Mouse (Mus musculus): ENCODE measurements at regions not wholly inside any gene's neighbourhood (a gene's known extent, or its start where the extent isn't known, plus 50 kb on each side); places are given as distances from the start of the nearest gene placed in this dataset.
"Not testable (repeated sequence)": the region's sequence is repeated elsewhere in the genome, so short reads cannot be mapped to it uniquely, and the experiment has no call there.

DNA sequence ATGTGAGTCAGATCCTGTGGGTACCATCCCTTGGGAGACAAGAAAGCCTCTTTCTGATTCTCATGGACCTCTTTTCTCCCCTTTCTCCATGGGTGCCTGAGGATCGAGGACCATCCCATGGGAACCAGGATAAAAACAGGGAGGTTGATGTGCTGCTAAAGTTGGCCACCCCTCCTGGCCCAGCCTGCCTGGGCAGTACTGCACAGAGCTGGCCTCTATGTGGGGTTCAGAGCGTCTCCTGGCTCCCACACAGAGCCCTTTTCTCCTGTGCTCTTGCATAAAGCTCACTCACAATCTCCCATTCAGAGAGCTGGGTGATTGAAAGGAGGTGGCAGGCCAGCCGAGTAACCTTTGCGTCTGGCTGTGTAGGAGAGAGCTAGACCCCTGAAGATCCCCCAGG is 122.1 kb downstream of the Zfp36l1 start:
- no peak for DNase-seq (ENCODE audit: low read depth, low spot score)

DNA sequence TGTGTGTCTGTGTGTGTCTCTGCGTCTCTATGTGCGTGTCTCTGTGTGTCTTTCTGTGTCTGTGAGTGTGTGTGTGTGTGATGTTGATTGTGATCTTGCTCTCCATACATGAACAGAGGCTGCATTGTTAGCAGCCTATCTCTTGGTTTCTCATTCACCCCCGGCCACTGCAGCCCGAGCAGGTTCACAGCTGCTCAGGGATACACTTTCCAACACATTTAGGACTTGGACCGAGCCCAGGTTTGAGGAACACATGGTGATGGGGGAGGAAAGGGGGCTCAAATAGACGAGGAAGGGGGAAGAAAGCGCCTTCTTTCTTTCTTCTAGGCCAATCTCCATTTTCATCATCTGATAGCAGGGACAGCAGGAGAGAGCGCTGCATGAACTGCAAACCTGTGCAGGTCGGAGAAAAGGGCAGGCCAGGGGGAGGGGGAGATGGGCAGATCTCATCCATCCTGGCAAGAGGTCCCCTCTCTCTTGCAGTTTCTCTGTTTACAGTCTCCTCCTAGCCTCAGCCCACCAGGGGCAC is 123.2 kb downstream of the Zfp36l1 start:
- no peak for DNase-seq (ENCODE audit: low read depth, low spot score)

DNA sequence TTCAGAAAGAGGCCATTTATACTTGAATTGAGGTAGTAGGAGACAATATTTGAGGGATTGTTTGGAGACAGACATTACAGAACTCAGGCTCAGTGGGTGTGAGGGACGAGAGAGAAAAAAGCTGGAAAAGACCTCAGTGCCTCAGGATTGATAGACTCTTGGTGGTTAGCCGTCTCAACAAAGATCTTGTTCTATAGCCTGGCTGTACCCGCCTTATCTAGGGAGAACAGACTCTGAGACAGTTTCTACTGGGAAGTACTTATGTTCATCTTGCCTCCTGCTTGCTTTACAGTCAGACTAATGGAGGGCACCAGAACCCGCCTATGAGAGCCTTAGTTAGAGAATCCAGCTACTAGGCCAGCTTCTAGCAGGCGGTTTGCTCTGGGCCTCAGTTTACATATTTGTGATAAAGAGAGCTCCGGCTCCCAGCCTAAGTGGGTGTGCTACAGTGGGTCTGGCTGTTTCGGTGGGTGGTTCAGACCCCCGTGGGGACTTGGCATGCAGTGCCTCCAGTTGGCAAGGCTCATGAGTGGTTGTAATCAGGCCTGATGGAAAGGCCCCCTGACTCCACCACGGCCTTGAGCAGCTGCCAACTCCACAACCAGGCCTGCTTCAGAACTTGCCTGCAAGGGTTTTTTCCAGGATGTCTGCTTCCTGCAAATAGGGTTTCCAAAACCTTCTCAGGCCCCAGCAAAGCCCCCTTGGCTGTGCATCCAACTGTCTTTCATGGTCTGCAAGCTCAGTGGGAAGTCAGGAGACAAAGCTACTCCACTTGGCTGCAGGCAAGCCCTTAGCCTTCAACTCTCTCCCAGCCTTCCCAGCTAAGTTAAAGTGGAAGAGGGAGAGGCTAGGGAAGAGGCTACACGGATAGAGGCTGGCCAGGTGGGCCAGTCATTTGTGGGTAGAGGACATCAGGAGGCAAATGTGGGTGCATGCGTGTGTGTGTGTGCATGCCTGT is 124.1 kb downstream of the Zfp36l1 start:
- DNase-seq (ENCODE audit: low read depth, low spot score), result no peak

DNA sequence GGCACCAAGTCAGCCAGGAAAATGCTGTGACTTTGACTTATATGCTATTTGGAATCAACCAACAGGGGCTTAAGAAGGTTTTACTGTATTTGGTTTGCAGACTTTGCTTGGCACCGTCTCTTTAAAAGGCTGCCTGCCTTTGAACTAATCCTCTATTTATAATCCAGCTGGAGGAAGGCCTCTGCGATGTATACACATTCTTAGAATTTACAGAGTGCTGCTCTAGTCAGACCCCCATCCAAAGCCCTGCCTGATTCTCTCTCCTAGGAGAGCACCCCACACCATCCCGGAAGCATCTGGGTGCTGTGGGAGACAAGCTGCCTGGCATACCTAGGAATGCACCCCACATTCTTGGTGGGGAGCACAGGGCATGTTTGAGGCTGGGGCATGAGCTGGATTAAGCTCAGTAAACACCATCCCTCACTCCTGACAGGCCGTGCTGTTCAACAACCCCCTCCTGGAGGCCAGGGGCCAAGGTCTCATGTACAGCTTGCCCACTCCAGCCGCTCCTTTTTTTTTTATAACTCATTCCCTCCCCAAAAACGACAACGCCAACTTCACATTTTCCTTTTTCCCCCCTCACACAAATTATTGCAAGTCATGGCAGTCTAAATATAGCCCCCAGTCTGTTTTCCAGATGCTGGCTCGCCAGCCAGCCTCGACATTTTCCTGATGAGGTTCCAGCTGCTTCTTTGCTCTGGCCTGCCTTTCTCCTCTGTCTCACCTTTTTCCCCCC is 126.4 kb downstream of the Zfp36l1 start:
- no peak for DNase-seq (ENCODE audit: low read depth, low spot score)

DNA sequence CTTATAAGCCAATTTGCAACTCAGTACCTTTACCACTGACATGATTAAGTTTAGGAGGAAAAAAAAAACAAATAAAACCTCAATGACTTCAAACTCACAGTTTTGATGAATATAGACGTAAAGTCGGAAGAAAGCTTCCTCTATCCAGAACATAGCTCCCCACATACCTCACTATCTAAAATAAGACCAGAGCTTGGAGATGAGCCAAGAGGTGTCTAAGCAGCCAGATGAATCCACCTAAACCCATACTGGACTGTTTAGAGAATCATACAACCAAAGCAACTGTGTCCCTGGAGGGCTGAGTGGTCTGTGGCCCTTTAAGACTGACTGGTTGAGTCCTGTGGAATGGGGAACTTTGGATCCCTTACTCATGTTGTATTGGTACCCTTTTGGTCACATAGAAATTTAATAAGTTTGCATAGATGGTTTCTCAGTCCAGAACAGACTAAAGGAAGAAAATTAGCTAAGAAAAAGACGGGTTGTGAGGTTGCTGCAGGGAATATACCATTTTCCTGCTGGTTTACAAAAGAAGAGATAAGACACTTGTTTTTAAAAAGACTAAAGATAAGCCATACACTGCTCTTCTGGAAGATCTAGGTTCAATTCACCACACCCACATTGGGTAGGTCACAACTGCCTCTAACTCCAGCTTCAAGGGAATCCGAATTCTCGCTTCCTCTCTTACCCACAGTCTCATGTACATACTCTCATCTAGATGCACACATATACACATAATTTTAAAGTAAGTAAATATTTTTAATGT is 127.6 kb downstream of the Zfp36l1 start:
- DNase-seq (ENCODE audit: low read depth, low spot score), result no peak

DNA sequence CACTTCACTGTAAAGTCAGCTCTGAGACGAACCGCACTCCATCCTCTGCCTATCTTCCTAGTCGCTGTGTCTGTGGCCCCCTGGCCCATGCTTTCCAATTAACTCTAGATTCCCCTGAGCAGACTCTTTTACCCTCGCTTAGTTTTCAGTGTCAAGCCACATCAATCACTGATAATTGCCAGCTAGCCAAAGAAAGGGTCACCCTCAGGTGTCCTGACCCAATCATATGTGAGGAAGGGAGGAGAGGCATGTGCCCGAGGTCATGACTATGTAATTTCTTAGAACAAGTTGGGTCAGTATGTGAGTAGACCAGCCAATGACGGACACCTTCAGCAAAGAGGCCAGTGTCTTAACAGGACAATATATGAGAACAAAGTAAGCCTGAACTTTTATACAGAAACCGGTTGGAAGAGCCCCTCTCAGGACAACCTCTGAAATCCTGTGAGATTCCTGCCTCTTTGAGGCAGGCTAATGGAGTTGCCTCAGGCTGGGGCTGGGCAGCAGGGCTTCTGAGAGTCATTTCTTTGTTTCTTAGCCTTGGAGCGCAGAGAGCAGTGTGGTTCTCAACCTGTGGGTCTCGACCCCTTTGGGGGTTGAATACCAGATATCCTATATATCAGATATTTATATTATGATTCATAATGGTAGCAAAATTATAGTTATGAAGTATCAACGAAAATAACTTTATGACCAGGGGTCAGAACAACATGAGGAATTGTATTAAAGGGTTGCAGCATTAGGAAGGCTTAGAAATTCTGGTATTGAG is 128.6 kb downstream of the Zfp36l1 start:
- DNase-seq (ENCODE audit: low read depth, low spot score), result no peak

DNA sequence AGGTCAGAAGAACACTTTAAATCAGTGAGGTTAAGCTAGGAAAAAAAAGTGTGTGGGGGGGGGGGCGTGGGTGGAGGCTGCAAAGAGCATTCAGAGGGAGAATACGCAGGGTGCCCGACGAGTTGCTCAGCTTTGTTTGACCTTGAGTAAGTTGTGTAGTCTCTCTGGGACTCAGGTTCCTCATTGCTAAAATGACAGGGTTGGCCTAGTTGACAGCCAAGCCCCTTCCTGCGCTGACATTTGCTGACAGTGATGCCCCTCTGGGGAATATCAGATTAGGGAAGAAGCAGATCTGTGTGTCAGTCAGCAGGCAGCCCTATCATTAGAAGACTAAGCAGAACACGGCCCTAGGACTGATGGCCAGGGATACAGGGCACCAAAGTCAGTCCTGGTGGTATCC is 129.6 kb downstream of the Zfp36l1 start:
- DNase-seq (ENCODE audit: low read depth, low spot score), result no peak

DNA sequence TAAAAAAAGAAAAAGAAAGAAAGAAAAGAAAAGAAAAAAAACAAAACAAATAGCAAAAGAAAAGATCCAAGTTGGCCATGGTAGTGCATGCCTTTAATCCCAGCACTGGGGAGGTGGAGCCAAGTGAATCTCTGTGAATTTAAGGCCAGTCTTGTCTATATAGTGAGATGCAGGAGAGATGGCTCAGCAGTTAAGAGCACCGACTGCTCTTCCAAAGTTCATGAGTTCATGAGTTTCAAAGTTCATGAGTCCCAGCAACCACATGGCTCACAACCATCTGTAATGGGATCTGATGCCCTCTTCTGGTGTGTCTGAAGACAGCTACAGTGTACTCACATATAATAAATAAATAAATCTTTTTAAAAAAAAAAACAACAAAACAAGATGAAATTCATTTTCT is 130.3 kb downstream of the Zfp36l1 start:
- DNase-seq (ENCODE audit: low read depth, low spot score), result not testable (repeated sequence)

DNA sequence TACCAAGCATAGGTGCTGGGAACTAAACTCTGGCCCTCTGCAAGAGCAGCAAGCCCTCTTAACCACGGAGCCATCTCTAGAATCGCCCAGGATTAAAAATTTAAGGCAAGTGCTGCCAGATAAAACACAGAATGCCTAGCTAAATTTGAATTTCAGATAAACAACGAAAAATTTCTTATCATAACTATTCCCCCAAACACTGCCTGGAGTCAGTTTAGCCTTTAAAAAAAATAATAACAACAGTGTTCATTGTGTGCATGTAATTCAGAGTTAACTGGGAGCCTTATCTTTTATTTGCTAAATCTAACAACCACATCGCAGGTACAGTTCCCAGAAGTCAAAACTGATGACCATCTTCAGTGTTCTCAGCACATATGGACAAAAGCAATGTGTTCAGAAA is 132.1 kb downstream of the Zfp36l1 start:
- DNase-seq (ENCODE audit: low read depth, low spot score), result no peak

DNA sequence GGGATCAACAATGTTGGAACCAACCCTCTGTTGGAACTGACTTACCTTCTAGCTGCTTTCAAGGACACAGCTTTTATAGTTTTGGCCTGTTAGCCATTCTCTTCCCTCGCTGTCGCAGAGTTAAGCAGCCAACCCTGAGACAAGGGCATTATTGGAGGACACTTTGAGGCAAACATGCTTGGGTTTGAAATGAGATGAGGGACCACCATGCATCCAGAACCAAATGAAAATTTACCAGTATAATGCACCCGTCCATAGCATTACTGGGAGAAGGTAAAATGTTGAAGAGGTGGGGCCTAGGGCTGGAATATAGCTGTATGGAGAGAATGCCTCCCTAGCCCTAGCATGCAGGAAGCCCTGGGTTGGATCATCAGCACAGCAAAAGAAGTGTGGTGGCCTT is 135.7 kb downstream of the Zfp36l1 start:
- no peak for DNase-seq (ENCODE audit: low read depth, low spot score)

DNA sequence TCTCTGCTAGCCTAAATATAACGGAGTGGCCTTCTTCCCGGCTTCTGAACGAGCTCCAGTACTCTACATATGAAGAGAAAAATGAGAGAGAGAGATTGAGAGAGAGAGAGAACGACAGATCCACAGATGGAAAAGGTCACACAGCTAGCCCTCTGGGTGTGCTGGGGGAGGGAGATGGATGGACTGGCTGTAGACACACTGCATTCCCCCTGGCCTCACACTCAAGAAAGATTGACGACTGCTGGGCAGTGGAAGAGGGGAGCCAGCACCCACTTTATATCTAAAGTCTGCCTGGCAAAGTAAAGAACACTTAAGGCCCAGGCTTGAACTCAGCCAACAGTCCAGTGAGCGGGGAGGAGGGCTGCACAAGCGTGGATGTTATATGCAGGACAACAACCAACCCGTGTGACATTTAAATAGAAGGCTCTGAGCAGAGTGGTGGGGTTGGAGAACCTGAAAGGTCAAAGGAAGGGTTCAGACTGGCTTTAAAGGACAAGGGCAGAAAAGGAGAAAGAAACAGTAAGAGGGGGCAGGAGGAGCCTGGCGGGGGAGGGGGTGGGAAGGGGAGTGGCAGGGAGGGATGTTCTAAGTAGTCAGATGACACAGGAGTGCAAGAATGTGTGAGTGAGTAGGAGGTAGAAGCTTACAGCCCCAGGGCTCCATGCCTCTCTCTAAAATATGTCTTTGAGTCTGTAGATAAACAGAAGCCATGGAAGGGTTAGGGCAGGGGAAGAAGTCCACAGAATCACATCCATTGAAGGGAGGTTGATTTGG is 137.2 kb downstream of the Zfp36l1 start:
- DNase-seq (ENCODE audit: low read depth, low spot score), result no peak

DNA sequence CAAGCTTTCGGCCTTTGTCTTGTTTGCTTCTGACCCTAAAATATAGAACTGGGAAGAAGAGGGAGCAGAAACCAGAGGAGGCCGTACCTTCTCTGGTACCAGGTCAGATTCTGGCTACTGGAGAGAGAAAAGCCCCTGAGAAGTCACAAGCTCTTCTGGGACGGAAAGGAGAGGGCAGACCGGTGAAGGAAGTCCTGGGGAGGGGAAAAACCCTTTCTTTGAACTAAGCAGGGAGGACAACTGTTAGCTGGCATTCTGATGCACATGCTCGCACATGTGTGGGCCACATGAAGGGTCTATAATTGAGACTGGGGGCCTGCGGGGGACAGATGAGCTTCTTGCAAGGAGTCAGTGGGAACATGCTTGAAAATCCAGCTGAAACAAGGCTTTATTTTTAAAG is 137.8 kb downstream of the Zfp36l1 start:
- no peak for DNase-seq (ENCODE audit: low read depth, low spot score)

DNA sequence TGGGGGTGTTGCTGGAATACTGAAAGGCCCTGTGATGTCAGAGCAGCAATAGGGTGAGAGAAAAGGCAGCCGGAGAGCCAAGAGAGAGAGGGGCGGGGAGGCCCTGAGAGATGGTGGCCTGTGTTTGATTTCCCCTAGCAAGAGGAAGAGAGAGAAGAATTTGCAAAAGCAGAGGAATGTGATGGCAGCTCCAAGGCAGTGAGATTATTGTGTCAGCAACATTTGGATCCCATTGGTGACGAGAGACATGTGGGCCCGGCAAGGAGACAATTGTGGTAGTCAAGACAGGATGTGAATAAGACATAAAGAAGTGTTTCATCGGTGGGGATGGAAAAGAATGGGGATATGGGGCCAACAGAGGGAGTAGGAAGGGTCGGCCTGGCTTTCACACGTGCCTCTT is 138.3 kb downstream of the Zfp36l1 start:
- no peak for DNase-seq (ENCODE audit: low read depth, low spot score)

DNA sequence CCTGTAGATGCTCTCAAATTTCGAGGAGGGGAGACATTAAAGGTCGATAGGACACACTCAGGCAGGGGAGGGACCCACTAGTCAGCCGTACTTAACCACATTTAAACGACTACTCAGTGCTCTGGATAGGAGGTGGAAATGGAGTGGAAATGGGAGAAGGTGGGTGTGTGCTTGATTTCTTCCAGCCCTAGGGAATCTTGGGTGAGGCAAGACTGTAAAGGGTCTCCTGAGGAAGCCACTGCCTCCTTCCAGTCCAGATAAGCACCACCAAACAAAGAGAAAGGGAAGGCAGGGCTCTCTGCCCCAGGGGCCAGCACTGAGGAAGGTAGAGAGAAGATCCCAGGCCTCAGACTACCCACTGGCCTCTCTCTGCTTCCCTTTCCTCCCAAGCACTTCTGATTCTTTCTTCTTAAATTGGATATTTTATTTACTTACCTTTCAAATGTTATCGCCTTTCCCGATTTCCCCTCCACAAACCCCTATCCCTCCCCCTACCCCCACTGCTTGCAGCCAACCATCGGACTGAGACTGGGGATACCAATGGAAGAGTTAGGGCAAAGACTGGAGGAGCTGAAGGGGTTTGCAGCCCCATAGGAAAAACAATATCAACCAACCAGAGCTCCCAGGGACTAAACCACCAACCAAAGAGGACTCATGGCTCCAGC is 139.1 kb downstream of the Zfp36l1 start:
- DNase-seq (ENCODE audit: low read depth, low spot score), result no peak

DNA sequence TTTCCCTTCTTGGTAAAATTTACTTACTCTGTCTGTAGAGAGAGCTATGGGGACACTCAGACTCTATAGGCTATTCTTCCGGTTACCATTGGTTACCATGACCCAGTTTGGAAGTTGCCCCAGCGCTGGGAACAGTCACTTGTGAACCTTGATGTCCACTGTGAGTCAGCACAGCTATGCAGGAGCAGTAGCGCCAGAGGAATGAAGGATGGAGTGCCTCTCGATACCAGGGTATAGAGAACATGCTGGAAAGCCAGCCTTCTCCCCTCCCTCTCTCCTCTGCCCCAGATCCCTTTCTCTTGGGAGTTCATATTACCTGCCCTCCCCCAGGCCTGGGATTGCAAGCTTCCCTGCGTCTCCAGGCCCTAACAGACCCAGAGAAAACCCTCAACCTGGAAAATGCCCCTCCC is 141.8 kb downstream of the Zfp36l1 start:
- no peak for DNase-seq (ENCODE audit: low read depth, low spot score)

DNA sequence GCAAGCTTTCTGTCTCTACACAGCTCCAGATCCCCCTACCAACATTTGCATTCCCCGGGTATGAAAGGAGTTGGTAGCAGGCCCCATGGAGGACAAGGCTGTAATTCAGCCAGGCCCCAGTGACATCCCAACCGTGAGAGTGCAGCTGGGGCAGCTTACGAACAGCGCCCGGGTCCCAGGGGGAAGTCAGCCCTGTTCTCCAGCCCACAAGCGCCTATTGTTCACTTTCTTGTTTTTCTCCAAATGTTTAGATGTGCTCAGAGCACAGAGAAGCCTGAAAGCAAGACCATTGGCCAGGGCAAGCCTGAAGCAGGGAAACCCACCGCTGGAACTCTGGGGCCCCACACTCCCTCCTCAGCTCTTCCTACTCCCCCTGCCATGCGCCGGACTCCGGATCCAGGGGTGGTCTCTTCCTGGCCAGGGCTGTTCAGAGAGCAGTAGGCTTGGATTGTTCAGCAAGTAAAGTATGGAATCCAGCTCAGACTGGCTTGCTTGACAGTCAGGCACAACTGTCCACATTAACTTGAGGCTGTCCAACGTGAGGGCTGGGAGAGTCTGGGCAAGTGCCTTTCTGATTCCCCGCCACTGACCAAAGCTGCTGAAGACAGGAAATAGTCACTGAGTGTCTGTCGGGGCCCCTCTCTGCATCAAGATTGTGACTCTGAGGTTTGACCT is 142.4 kb downstream of the Zfp36l1 start:
- no peak for DNase-seq (ENCODE audit: low read depth, low spot score)

DNA sequence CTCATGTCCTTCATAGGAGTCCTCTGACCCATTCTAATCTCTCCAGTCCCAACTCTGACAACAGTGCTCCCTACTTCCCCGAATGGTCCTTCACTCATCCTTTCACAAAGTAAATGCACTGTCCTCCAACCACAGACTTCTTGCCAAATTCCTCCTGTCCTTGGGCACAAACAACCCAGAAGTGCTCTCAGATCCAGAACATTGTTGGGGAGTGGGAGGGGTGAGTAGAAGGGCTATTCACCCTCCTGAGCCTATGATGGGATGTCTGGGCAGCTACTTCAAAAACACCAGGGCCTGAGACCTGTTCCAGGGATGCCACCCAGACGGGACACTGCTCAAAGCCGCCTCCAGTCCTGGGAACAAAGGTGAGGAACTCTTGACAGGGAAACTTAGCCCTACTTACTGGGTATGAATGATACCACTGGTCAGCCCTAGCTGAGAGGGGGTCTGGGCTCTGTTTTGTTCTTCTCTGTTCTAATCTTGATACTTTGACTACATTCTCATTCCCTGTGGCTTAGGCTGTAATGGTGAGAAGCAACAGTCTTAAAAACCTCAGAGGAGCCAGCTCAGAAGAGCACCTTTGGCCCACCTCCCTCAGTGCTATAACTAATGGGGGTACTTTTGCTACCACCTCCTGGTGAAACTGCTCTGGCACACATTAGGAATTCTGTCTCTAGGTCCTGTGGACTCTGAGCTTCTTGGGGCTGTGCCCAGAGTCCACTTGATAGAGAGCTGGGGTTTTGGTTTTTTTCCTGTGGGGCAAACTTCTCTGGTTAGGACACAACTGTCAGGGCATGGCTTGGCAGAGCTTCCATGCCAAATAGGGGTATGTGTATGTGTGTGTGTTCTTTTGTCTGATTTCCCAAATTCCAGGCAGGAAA is 143.2 kb downstream of the Zfp36l1 start:
- DNase-seq (ENCODE audit: low read depth, low spot score), result no peak

DNA sequence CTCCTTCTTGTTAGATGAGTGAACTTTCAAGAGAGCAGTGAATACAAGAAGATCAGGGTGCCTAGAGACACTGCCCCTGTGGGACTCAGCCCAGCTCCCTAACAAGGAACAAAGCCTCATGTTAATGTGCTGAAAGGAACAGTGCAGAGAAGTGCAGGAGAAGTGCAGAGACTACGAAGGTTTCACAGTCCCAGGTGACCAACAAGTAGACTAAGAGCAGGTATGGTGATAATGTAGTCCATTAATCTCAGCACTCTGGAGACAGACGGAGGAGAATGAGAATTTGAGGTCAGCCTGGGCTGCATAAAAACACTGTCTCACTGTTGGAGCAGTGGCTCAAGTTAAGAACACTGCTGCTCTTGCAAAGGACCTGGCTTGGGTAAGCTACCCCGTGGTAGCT is 144.1 kb downstream of the Zfp36l1 start:
- DNase-seq (ENCODE audit: low read depth, low spot score), result no peak
